Mouse (Mus musculus): ENCODE measurements around the gene Sept4.

Sept4 gene

DNA sequence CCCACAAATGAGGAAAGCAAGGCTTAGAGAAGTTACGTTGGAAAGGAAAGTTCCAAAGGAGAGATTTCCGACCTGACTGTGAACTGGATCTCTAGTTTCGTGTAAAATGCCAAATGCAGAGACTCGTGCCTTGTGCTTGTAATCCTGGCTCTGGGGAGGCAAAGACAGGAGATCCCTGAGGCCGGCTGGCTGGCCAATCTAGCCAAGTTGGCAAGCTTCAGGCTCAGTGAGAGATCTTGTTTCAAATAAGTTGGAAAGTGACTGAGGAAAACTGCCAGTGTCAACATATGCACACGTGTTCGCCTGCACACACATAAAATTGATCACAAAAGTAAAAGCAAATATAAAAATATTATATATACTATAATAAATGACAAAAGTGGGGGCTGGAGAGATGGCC is 40.6 kb downstream of the Sept4 start:
- no peak for TF ChIP-seq GATA4 (IDR thresholded peaks at IDR 0.05; ENCODE audit: insufficient replicate concordance, low read length)

DNA sequence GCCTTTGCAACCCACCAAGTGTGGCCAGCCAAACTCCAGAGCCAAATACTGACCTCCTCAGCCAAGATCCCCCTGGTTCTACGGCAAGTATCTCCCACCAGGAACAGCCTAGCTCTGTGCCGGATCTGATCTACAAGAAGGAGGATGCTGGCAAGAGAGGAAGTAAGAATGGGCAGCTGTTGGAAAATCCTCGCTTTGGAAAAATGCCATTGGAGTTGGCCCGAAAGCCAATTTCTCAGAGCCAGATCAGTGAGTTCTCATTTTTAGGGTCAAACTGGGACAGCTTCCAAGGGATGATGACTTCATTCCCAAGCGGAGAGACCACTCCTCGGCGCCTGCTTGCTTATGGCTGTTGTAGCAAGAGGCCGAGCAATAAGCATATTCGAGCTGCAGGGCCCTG is 42.8 kb downstream of the Sept4 start:
- no peak for TF ChIP-seq GATA4 (IDR thresholded peaks at IDR 0.05; ENCODE audit: insufficient replicate concordance, low read length)

DNA sequence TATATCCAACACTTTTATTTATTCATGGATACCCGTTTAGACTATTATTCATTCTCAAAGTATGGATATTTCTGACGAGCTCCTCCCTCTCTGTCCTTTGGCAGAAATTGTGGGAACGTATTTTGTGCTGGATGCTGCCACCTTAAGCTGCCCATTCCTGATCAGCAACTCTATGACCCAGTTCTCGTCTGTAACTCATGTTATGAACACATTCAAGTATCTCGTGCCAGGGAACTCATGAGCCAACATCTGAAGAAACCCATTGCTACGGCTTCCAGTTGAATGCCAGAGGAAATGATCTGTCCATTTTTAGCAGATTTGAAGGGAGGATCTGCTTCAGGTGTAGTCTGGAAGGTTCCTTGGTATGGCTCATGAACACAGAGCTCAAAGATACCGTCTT is 45.3 kb downstream of the Sept4 start:
- no peak for TF ChIP-seq GATA4 (IDR thresholded peaks at IDR 0.05; ENCODE audit: insufficient replicate concordance, low read length)

- TF ChIP-seq GATA4 (IDR thresholded peaks at IDR 0.05; ENCODE audit: insufficient replicate concordance, low read length): no peak
Observed at GRCm38 (mm10) chr11:87615551-87615950, 46.8 kb downstream of the Sept4 start.

- no peak for TF ChIP-seq GATA4 (IDR thresholded peaks at IDR 0.05; ENCODE audit: insufficient replicate concordance, low read length)
Observed at GRCm38 (mm10) chr11:87615952-87616351, 47.2 kb downstream of the Sept4 start.

GRCm38 (mm10) chr11:87616790-87617474 is 48.2 kb downstream of the Sept4 start, which contains the start of gene Hsf5:
TSS of gene Hsf5 (plus strand) at chr11:87617164.
- TF ChIP-seq GATA4 (IDR thresholded peaks at IDR 0.05; ENCODE audit: insufficient replicate concordance, low read length): no peak

DNA sequence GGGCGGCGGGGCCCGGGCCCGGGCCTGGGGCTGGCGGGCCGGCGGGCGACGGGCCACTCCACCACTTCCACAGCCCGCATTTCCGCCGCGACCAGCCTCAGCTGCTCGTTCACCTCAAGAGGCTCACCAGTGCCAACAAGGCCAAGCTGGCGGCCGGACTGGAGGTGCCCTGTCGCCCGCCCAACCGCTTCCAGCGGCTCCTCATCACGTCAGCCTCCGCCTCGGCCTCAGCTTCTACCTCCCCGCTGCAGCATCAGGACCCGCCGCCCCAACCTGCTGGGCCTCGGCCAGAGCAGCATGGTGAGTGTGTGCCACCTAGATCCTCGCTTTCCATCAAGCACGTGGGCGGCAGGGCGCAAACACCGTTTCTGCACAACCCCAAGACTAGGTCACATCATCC is 48.9 kb downstream of the Sept4 start:
- TF ChIP-seq GATA4 (IDR thresholded peaks at IDR 0.05; ENCODE audit: insufficient replicate concordance, low read length): no peak

- no peak for TF ChIP-seq GATA4 (IDR thresholded peaks at IDR 0.05; ENCODE audit: insufficient replicate concordance, low read length)
Observed at GRCm38 (mm10) chr11:87623160-87623559, 54.5 kb downstream of the Sept4 start.

DNA sequence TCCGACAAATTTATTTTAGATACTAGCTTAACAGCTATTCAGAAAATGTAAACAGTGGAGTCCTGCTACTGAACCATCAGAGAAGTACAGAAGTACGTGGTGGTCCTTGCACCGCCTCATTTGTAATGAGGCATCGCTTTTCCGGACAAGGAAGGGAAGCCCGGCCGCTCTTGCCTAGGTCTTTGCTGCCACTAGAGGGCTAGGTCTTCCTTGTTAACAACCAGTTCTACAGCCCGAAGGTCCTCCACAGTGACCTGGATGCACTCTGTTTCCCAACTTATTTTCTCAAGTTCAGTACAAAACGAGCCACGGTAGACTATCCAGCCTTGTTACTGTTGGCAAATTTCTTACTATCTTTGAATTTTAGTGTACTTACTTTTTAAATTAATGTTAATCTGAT is 61.2 kb downstream of the Sept4 start:
- TF ChIP-seq GATA4 (IDR thresholded peaks at IDR 0.05; ENCODE audit: insufficient replicate concordance, low read length): no peak

DNA sequence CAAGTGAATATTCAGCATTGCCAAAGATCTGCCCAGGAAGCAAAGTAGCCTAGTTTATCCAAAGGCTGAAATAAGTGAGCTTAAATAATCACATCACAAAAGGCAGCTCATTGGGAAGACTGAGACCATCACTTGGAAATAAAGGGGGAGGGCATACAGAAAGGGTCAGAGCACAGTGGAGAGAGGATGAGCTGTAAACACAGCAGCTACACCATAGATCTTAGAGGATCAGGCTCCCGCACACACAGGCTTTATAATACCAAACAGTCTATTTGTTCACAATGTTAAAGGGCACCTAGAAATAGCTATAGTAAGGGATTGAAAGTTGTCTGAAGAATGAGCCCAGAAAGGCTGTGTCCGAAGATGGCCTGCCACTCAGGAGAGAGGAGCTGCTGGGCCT is 70.1 kb downstream of the Sept4 start:
- no peak for TF ChIP-seq GATA4 (IDR thresholded peaks at IDR 0.05; ENCODE audit: insufficient replicate concordance, low read length)

- no peak for TF ChIP-seq GATA4 (IDR thresholded peaks at IDR 0.05; ENCODE audit: insufficient replicate concordance, low read length)
Observed at GRCm38 (mm10) chr11:87639206-87639605, 70.5 kb downstream of the Sept4 start.
